Mouse (Mus musculus) kidney, embryonic 14.5 days (tissue): Measurements from ENCODE around the gene Olfr532. TPM values are rescaled to one million over a fixed set of nuclear protein-coding genes. Genes with fewer than 3 reads are reported as not detected.
"Not testable (repeated sequence)": the region's sequence is repeated elsewhere in the genome, so short reads cannot be mapped to it uniquely, and the experiment has no call there.

Source experiments
- ATAC-seq: fragments of 200-750 bp; cut with Nextera tagmentation; 2 replicates; pipeline ENCODE4 v1.8.0; 2017; ENCODE audit warnings: moderate number of reproducible peaks, mild to moderate bottlenecking, moderate TSS enrichment, moderate library complexity; ENCODE audit not compliant: low FRiP score, low TSS enrichment
- H3K27ac ChIP-seq: fragments of 300-500 bp; sonication (generic); 2 replicates; pipeline ENCODE4 v1.5.1; 2014; ENCODE audit warnings: low read depth, mild to moderate bottlenecking, low read length, moderate library complexity, mixed read lengths
- H3K27me3 ChIP-seq: fragments of 300-500 bp; sonication (generic); 2 replicates; pipeline ENCODE4 v1.6.1; 2014; ENCODE audit warnings: mild to moderate bottlenecking, low read length; ENCODE audit not compliant: control insufficient read depth, insufficient read depth
- H3K36me3 ChIP-seq: fragments of 300-500 bp; sonication (generic); 2 replicates; pipeline ENCODE4 v1.6.1; 2014; ENCODE audit warnings: low read length, mixed read lengths; ENCODE audit not compliant: control insufficient read depth, insufficient read depth
- H3K4me1 ChIP-seq: fragments of 300-500 bp; sonication (generic); 2 replicates; pipeline ENCODE4 v1.6.1; 2014; ENCODE audit warnings: low read length, mixed read lengths; ENCODE audit not compliant: control insufficient read depth, insufficient read depth
- H3K4me2 ChIP-seq: fragments of 300-500 bp; sonication (generic); replicated peaks from 2 replicates; pipeline ENCODE4 v1.6.1; 2014; ENCODE audit warnings: low read depth, mild to moderate bottlenecking, low read length
- H3K4me3 ChIP-seq: fragments of 300-500 bp; sonication (generic); 2 replicates; pipeline ENCODE4 v1.5.1; 2014; ENCODE audit warnings: mild to moderate bottlenecking, low read length
- H3K9ac ChIP-seq: fragments of 300-500 bp; sonication (generic); 2 replicates; pipeline ENCODE4 v1.6.1; 2014; ENCODE audit warnings: low read depth, mild to moderate bottlenecking, low read length, moderate library complexity
- H3K9me3 ChIP-seq: fragments of 300-500 bp; sonication (generic); 2 replicates; pipeline ENCODE4 v1.6.1; 2016; ENCODE audit warnings: low read length; ENCODE audit not compliant: control insufficient read depth
- WGBS: fragments of 180-500 bp; shearing (Covaris S2); extraction: QIAGEN DNeasy Blood & Tissue Kit; methylation state at CpG from one replicate; pipeline ENCODE4 v1.1.7; 2014; 5-methylcytosine and 5-hydroxymethylcytosine counted together
- polyA plus RNA-seq: library from polyadenylated mRNA; unstranded; fragments of >200 nt; fragmentation: Nextera tagmentation; extraction: Ambion mirVana; gene quantifications from 2 replicates; pipeline ENCODE4 v1.2.1, GENCODE M21; 2014

The Olfr532 gene
- polyA plus RNA-seq: not detected in 2 replicates

DNA sequence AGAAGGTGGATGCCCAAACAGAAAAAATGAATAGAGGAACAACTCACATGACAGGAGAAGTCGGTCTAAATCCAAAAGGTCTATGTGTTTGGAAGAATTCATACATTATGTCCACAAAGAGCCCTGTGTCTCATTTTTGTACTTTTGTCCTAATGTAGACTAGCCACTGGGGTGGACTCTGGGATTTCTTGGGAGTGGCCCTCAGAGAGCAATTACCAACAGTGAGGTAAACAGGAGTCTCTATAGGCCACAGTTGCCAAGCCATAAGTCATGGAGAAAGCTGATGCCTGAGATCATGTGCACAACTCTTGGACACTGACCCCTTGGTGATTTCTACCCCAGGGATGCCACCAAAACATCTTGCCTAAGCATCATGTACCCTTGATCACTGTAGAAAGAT, at the start of gene Olfr532:
Olfr532 (minus strand) TSS at position 101 of the 400 bp plus-strand sequence.
- H3K36me3 ChIP-seq: no peaks in the 10 kb centered on the region
- no peak within 1 kb of the TSS for H3K9ac ChIP-seq
- H3K27ac ChIP-seq: no peak within 1 kb of the TSS
- WGBS: 93% methylated on average over 1 of the region's 1 CpGs
- no peaks in the 10 kb centered on the region for H3K27me3 ChIP-seq
- no peaks in the 10 kb centered on the region for H3K9me3 ChIP-seq
- no peak for ATAC-seq
- no peak within 1 kb of the TSS for H3K4me3 ChIP-seq
- H3K4me2 ChIP-seq: no peak within 1 kb of the TSS
- H3K4me1 ChIP-seq: no peaks in the 10 kb centered on the region

DNA sequence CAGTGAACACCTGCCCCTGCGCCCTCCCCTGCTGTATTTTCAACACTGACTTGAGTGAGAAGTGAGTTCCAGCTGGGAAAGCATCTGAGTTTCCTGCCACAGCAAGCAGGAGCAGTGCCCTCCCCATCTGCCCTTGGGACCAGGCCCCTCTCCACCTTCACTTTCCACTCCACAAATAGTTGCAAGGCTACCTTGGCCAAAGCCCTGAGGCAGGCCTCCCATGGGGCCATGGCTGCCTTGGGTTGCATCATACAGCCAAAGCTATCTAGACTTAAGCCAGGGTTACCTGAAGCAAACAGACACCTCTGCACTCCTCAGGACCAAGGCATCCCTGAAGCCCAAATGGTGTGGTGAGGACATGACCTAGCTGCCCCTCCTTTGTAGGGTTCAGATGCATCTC, 41.6 kb upstream of the Olfr532 start, which contains the start of gene Olfr533:
Olfr533 (plus strand) TSS at position 301 of the 400 bp plus-strand sequence.
- H3K27ac ChIP-seq, H3K4me2 ChIP-seq, H3K27me3 ChIP-seq, H3K36me3 ChIP-seq, ATAC-seq, H3K9ac ChIP-seq, H3K9me3 ChIP-seq, H3K4me3 ChIP-seq, H3K4me1 ChIP-seq: not testable (repeated sequence)
- no CpG with 5 or more reads among the region's 1 CpGs for WGBS

- no peak overlapping the region for H3K4me2 ChIP-seq
- WGBS: 87% methylated on average over 1 of the region's 1 CpGs
- H3K4me3 ChIP-seq: no peak overlapping the region
- no peak overlapping the region for H3K9ac ChIP-seq
- H3K27ac ChIP-seq: no peak overlapping the region
- H3K27me3 ChIP-seq: no peaks in the 10 kb centered on the region
- no peaks in the 10 kb centered on the region for H3K4me1 ChIP-seq
- H3K36me3 ChIP-seq: no peaks in the 10 kb centered on the region
- ATAC-seq: no peak
- H3K9me3 ChIP-seq: no peaks in the 10 kb centered on the region
Observed at GRCm38 (mm10) chr7:140443141-140443540, 21.7 kb upstream of the Olfr532 start.

GRCm38 (mm10) chr7:140402818-140403217, 18.6 kb downstream of the Olfr532 start, which contains the start of gene Olfr531:
Gene Olfr531 (minus strand): TSS chr7:140402918.
- Histone ChIP-seq H3K36me3 (no peaks in the 10 kb centered on the region), H3K4me2 (no peak within 1 kb of the TSS), H3K4me3 (no peak within 1 kb of the TSS), H3K9me3 (no peaks in the 10 kb centered on the region), H3K4me1 (no peaks in the 10 kb centered on the region), H3K9ac (no peak within 1 kb of the TSS; the same call in 1 of the 2 replicates), H3K27ac (no peak within 1 kb of the TSS), H3K27me3 (no peaks in the 10 kb centered on the region)
- ATAC-seq: no peak
- WGBS: 75% methylated on average over 1 of the region's 1 CpGs

DNA sequence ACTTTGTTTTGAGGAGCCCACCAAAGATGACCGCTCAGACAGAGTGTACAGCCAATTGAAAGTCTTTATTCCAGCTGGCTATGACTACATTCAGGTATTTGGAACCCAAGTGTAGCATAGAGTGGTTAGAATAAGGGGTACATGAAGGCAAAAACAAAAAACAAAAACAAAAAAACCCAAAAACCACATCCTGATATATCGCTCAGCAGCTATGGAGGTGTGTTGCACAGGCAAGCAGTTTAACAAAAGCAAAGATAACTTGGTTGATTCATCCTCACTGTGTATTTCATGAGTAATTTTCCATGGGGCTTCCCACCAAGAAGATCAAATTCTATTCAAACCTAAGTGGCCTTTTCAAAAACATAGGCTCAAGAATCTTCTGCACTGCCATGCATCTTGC, 44.5 kb downstream of the Olfr532 start:
- Histone ChIP-seq H3K4me2 (no peak overlapping the region), H3K4me1 (no peaks in the 10 kb centered on the region), H3K9me3 (no peaks in the 10 kb centered on the region), H3K27ac (no peak overlapping the region), H3K9ac (no peak overlapping the region), H3K27me3 (no peaks in the 10 kb centered on the region), H3K4me3 (no peak overlapping the region), H3K36me3 (no peaks in the 10 kb centered on the region)
- no peak for ATAC-seq
- 97% methylated on average over 2 of the region's 2 CpGs for WGBS

- no peaks in the 10 kb centered on the region for H3K4me1 ChIP-seq
- no peak within 1 kb of the TSS for H3K27ac ChIP-seq
- no peaks in the 10 kb centered on the region for H3K9me3 ChIP-seq
- no peaks in the 10 kb centered on the region for H3K36me3 ChIP-seq
- no peak for ATAC-seq
- H3K4me2 ChIP-seq: no peak within 1 kb of the TSS
- no peak within 1 kb of the TSS for H3K4me3 ChIP-seq
- no peak within 1 kb of the TSS for H3K9ac ChIP-seq
- WGBS: 17% methylated on average over 1 of the region's 1 CpGs
- no peaks in the 10 kb centered on the region for H3K27me3 ChIP-seq
Observed at GRCm38 (mm10) chr7:140376231-140376630, 45.2 kb downstream of the Olfr532 start, which contains the start of gene Olfr530. Gene Olfr530 (minus strand): TSS chr7:140376331.

GRCm38 (mm10) chr7:140374300-140374699, 47.1 kb downstream of the Olfr532 start:
- Histone ChIP-seq H3K9ac (no peak overlapping the region), H3K4me1 (no peaks in the 10 kb centered on the region), H3K9me3 (no peaks in the 10 kb centered on the region), H3K27ac (no peak overlapping the region), H3K4me3 (no peak overlapping the region), H3K27me3 (no peaks in the 10 kb centered on the region), H3K4me2 (no peak overlapping the region), H3K36me3 (no peaks in the 10 kb centered on the region)
- 79% methylated on average over 4 of the region's 4 CpGs for WGBS
- ATAC-seq: no peak

Other genes starting within 250 kb of the Olfr532 start
- not detected in 2 replicates for gene Olfr523, start 248.4 kb downstream of the Olfr532 start, polyA plus RNA-seq
- not detected in 2 replicates for gene Olfr524, start 215.7 kb downstream of the Olfr532 start, polyA plus RNA-seq
- gene Cd163l1, start 203.4 kb downstream of the Olfr532 start, polyA plus RNA-seq: not detected in 2 replicates
- not detected in 2 replicates for gene 5830411N06Rik, start 174.4 kb downstream of the Olfr532 start, polyA plus RNA-seq
- not detected in 2 replicates for gene Olfr525, start 100.8 kb downstream of the Olfr532 start, polyA plus RNA-seq
- gene Olfr527, start 87.6 kb downstream of the Olfr532 start, polyA plus RNA-seq: not detected in 2 replicates
- gene Olfr60, start 60.0 kb downstream of the Olfr532 start, polyA plus RNA-seq: not detected in 2 replicates
- gene Olfr530, start 45.3 kb downstream of the Olfr532 start, polyA plus RNA-seq: not detected in 2 replicates
- not detected in 2 replicates for gene Olfr531, start 18.7 kb downstream of the Olfr532 start, polyA plus RNA-seq
- not detected in 2 replicates for gene Olfr533, start 41.7 kb upstream of the Olfr532 start, polyA plus RNA-seq
- not detected in 2 replicates for gene Olfr535, start 62.6 kb upstream of the Olfr532 start, polyA plus RNA-seq
- gene Olfr536, start 85.8 kb upstream of the Olfr532 start, polyA plus RNA-seq: not detected in 2 replicates
- not detected in 2 replicates for gene Olfr538, start 146.2 kb upstream of the Olfr532 start, polyA plus RNA-seq
- gene Olfr46, start 179.6 kb upstream of the Olfr532 start, polyA plus RNA-seq: not detected in 2 replicates
- gene Olfr61, start 207.3 kb upstream of the Olfr532 start, polyA plus RNA-seq: not detected in 2 replicates
- not detected in 2 replicates for gene Olfr53, start 224.8 kb upstream of the Olfr532 start, polyA plus RNA-seq
- gene Olfr539, start 238.3 kb upstream of the Olfr532 start, polyA plus RNA-seq: not detected in 2 replicates